Mouse (Mus musculus): ENCODE data around the gene Ccdc47. TPM values are rescaled to one million over a fixed set of nuclear protein-coding genes. Genes with fewer than 3 reads are reported as not detected.

Ccdc47 gene
- total and polyA plus RNA-seq, 2 experiments from 2014 or later, result 23.6 to 89.8 TPM

- no peaks in the 10 kb centered on the region for H3K27me3 ChIP-seq (ENCODE audit: control insufficient read depth, insufficient read depth, low read length)
- ATAC-seq (ENCODE audit: insufficient read depth, low read depth) (no peak; the same call in 1 of the 2 replicates), DNase-seq (ENCODE audit: low spot score) (no peak)
- H3K9me3 ChIP-seq (replicated peaks; ENCODE audit: control insufficient read depth, low read length), result no peaks in the 10 kb centered on the region
- no peak overlapping the region for H3K4me2 ChIP-seq (ENCODE audit: low read depth, low read length)
- H3K27ac ChIP-seq (ENCODE audit: low read depth), result no peak overlapping the region
- 60% methylated on average over 7 of the region's 7 CpGs for WGBS
- no peak overlapping the region for H3K9ac ChIP-seq (replicated peaks; ENCODE audit: low read depth, low read length)
- no peak overlapping the region for H3K4me3 ChIP-seq (ENCODE audit: low read depth, low read length)
- H3K36me3 ChIP-seq (replicated peaks; ENCODE audit: control insufficient read depth, insufficient read depth, low read length), result no peaks in the 10 kb centered on the region
- TF ChIP-seq CTCF (IDR thresholded peaks at IDR 0.05; ENCODE audit: low read depth), result no peak
- TF ChIP-seq EP300 (IDR thresholded peaks at IDR 0.05; ENCODE audit: low read depth), result no peak
- no peaks in the 10 kb centered on the region for H3K4me1 ChIP-seq (ENCODE audit: control insufficient read depth, insufficient read depth)
Measured at GRCm38 (mm10) chr11:106179711-106180448, 36.3 kb downstream of the Ccdc47 start.

GRCm38 (mm10) chr11:106178036-106178782 is 37.9 kb downstream of the Ccdc47 start:
- Histone ChIP-seq H3K27me3 (ENCODE audit: control insufficient read depth, insufficient read depth, low read length) (no peaks in the 10 kb centered on the region), H3K9ac (replicated peaks; ENCODE audit: low read depth, low read length) (no peak overlapping the region), H3K27ac (ENCODE audit: low read depth) (no peak overlapping the region), H3K36me3 (replicated peaks; ENCODE audit: control insufficient read depth, insufficient read depth, low read length) (no peaks in the 10 kb centered on the region), H3K9me3 (replicated peaks; ENCODE audit: control insufficient read depth, low read length) (no peaks in the 10 kb centered on the region), H3K4me3 (ENCODE audit: low read depth, low read length) (no peak overlapping the region), H3K4me2 (ENCODE audit: low read depth, low read length) (no peak overlapping the region), H3K4me1 (ENCODE audit: control insufficient read depth, insufficient read depth) (no peaks in the 10 kb centered on the region)
- no peak for ATAC-seq (ENCODE audit: insufficient read depth, low read depth)
- TF ChIP-seq EP300 (IDR thresholded peaks at IDR 0.05; ENCODE audit: low read depth) (no peak), CTCF (IDR thresholded peaks at IDR 0.05; ENCODE audit: low read depth) (no peak)
- 60% methylated on average over 5 of the region's 5 CpGs for WGBS
- no peak for DNase-seq (ENCODE audit: low spot score)

GRCm38 (mm10) chr11:106176372-106176771 is 39.8 kb downstream of the Ccdc47 start:
- TF ChIP-seq CTCF (IDR thresholded peaks at IDR 0.05; ENCODE audit: low read depth) (no peak), EP300 (IDR thresholded peaks at IDR 0.05; ENCODE audit: low read depth) (no peak)
- ATAC-seq (ENCODE audit: insufficient read depth, low read depth), result no peak
- Histone ChIP-seq H3K9ac (replicated peaks; ENCODE audit: low read depth, low read length) (no peak overlapping the region), H3K4me2 (ENCODE audit: low read depth, low read length) (no peak overlapping the region), H3K36me3 (replicated peaks; ENCODE audit: control insufficient read depth, insufficient read depth, low read length) (no peaks in the 10 kb centered on the region), H3K27ac (ENCODE audit: low read depth) (no peak overlapping the region), H3K4me3 (ENCODE audit: low read depth, low read length) (no peak overlapping the region), H3K27me3 (ENCODE audit: control insufficient read depth, insufficient read depth, low read length) (no peaks in the 10 kb centered on the region), H3K4me1 (ENCODE audit: control insufficient read depth, insufficient read depth) (no peaks in the 10 kb centered on the region), H3K9me3 (replicated peaks; ENCODE audit: control insufficient read depth, low read length) (no peaks in the 10 kb centered on the region)
- 59% methylated on average over 5 of the region's 5 CpGs for WGBS
- DNase-seq (ENCODE audit: low spot score), result no peak

- Histone ChIP-seq H3K4me3 (ENCODE audit: low read depth, low read length) (no peak overlapping the region), H3K36me3 (replicated peaks; ENCODE audit: control insufficient read depth, insufficient read depth, low read length) (no peaks in the 10 kb centered on the region; the same call in 1 of the 2 replicates), H3K9ac (replicated peaks; ENCODE audit: low read depth, low read length) (no peak overlapping the region), H3K27ac (ENCODE audit: low read depth) (no peak overlapping the region), H3K4me2 (ENCODE audit: low read depth, low read length) (no peak overlapping the region), H3K27me3 (ENCODE audit: control insufficient read depth, insufficient read depth, low read length) (no peaks in the 10 kb centered on the region), H3K9me3 (replicated peaks; ENCODE audit: control insufficient read depth, low read length) (no peaks in the 10 kb centered on the region), H3K4me1 (ENCODE audit: control insufficient read depth, insufficient read depth) (no peaks in the 10 kb centered on the region)
- DNase-seq (ENCODE audit: low spot score) (no peak), ATAC-seq (ENCODE audit: insufficient read depth, low read depth) (no peak)
- 61% methylated on average over 3 of the region's 3 CpGs for WGBS
- TF ChIP-seq CTCF (IDR thresholded peaks at IDR 0.05; ENCODE audit: low read depth) (no peak), EP300 (IDR thresholded peaks at IDR 0.05; ENCODE audit: low read depth) (no peak)
Measured at GRCm38 (mm10) chr11:106175081-106175480, 41.1 kb downstream of the Ccdc47 start.

- DNase-seq (ENCODE audit: low spot score) (no peak), ATAC-seq (ENCODE audit: insufficient read depth, low read depth) (no peak)
- Histone ChIP-seq H3K4me3 (ENCODE audit: low read depth, low read length) (no peak overlapping the region), H3K4me1 (ENCODE audit: control insufficient read depth, insufficient read depth) (no peaks in the 10 kb centered on the region), H3K9ac (replicated peaks; ENCODE audit: low read depth, low read length) (no peak overlapping the region), H3K27ac (ENCODE audit: low read depth) (no peak overlapping the region), H3K27me3 (ENCODE audit: control insufficient read depth, insufficient read depth, low read length) (no peaks in the 10 kb centered on the region), H3K9me3 (replicated peaks; ENCODE audit: control insufficient read depth, low read length) (no peaks in the 10 kb centered on the region), H3K36me3 (replicated peaks; ENCODE audit: control insufficient read depth, insufficient read depth, low read length) (peaks cover 1% of the 10 kb centered on the region; the same call in 1 of the 2 replicates), H3K4me2 (ENCODE audit: low read depth, low read length) (no peak overlapping the region)
- no peak for TF ChIP-seq EP300 (IDR thresholded peaks at IDR 0.05; ENCODE audit: low read depth)
- no peak for TF ChIP-seq CTCF (IDR thresholded peaks at IDR 0.05; ENCODE audit: low read depth)
- 70% methylated on average over 5 of the region's 5 CpGs for WGBS
Measured at GRCm38 (mm10) chr11:106174372-106174771, 41.8 kb downstream of the Ccdc47 start.

Measured in heart, postnatal 0 days (tissue).